Mouse (Mus musculus): Measurements from ENCODE around the gene Rnf43. TPM values are rescaled to one million over a fixed set of nuclear protein-coding genes. Genes with fewer than 3 reads are reported as not detected.
A peak's percentile ranks its signal among the peaks of the same experiment; 100 is the strongest.

Rnf43 gene
- polyA plus RNA-seq, 1 experiment from 2014 or later = 5.8 TPM

DNA sequence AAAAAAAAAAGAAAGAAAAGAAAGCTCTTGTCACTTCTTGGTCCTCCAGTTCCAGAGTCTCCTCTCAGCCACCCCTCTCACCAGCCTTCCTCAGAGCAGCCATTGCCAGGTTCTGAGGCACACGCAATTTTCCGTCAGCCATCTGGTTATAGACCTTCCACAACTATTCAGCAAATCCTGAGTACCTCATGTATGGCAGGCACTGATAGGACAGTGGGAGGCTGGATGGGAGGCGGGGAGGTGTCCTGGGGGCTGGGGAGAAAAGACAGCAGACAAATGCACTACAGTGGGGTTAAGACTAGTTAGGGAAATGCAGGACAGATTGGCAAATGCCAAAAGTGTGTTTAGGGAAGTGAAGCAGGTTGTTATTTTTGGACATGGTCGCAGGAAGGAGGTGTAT lies 49.7 kb downstream of the Rnf43 start:
- Histone ChIP-seq H3K27me3 (ENCODE audit: control insufficient read depth, insufficient read depth, low read depth, low read length) (no peaks in the 10 kb centered on the region), H3K9me3 (replicated peaks; ENCODE audit: control insufficient read depth, low read length) (no peaks in the 10 kb centered on the region), H3K27ac (ENCODE audit: low read length) (no peak overlapping the region), H3K4me2 (ENCODE audit: low read depth, low read length) (no peak overlapping the region), H3K36me3 (ENCODE audit: control insufficient read depth, insufficient read depth) (no peaks in the 10 kb centered on the region), H3K9ac (ENCODE audit: low read depth, low read length) (no peak overlapping the region), H3K4me1 (ENCODE audit: control insufficient read depth, low read depth, low read length) (peaks cover 35% of the 10 kb centered on the region), H3K4me3 (ENCODE audit: low read depth, low read length) (no peak overlapping the region)
- ATAC-seq (ENCODE audit: low read depth) = no peak
- 22% methylated on average over 4 of the region's 4 CpGs for WGBS (ENCODE audit: insufficient replicate concordance)

DNA sequence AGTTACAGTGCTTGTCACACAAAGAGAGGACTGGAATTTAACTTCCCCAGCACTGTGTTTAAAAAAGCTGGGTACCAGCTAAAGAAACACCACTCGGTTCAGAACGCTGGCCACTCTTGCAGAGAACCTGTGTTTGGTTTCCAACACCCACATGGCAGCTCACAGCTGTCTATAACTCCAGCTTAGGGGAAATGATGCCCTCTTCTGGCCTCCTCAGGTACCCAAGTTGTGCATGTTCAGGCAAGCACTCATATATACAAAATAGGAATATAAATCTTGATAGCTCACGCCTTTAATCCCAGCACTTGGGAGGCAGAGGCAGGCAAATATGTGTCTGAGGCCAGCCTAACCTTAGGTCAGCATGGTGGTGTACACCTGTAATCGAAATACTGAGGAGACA lies 53.5 kb downstream of the Rnf43 start:
- WGBS (ENCODE audit: insufficient replicate concordance) = 73% methylated on average over 4 of the region's 4 CpGs
- H3K4me3 ChIP-seq (ENCODE audit: low read depth, low read length) = no peak overlapping the region
- H3K27ac ChIP-seq (ENCODE audit: low read length) = no peak overlapping the region
- H3K36me3 ChIP-seq (ENCODE audit: control insufficient read depth, insufficient read depth) = no peaks in the 10 kb centered on the region
- ATAC-seq (ENCODE audit: low read depth) = no peak
- H3K4me1 ChIP-seq (ENCODE audit: control insufficient read depth, low read depth, low read length) = peaks cover 12% of the 10 kb centered on the region
- no peak overlapping the region for H3K9ac ChIP-seq (ENCODE audit: low read depth, low read length)
- no peak overlapping the region for H3K4me2 ChIP-seq (ENCODE audit: low read depth, low read length)
- H3K9me3 ChIP-seq (replicated peaks; ENCODE audit: control insufficient read depth, low read length) = no peaks in the 10 kb centered on the region
- no peaks in the 10 kb centered on the region for H3K27me3 ChIP-seq (ENCODE audit: control insufficient read depth, insufficient read depth, low read depth, low read length)

- peaks cover 6% of the 10 kb centered on the region for H3K4me1 ChIP-seq (ENCODE audit: control insufficient read depth, low read depth, low read length)
- no peak overlapping the region for H3K27ac ChIP-seq (ENCODE audit: low read length)
- H3K4me3 ChIP-seq (ENCODE audit: low read depth, low read length) = no peak overlapping the region
- H3K36me3 ChIP-seq (ENCODE audit: control insufficient read depth, insufficient read depth) = no peaks in the 10 kb centered on the region
- no peak for ATAC-seq (ENCODE audit: low read depth)
- H3K4me2 ChIP-seq (ENCODE audit: low read depth, low read length) = no peak overlapping the region
- H3K27me3 ChIP-seq (ENCODE audit: control insufficient read depth, insufficient read depth, low read depth, low read length) = no peaks in the 10 kb centered on the region
- no peaks in the 10 kb centered on the region for H3K9me3 ChIP-seq (replicated peaks; ENCODE audit: control insufficient read depth, low read length)
- WGBS (ENCODE audit: insufficient replicate concordance) = 62% methylated on average over 7 of the region's 7 CpGs
- no peak overlapping the region for H3K9ac ChIP-seq (ENCODE audit: low read depth, low read length)
Measured at GRCm38 (mm10) chr11:87719526-87719925, 57.0 kb downstream of the Rnf43 start.

- WGBS (ENCODE audit: insufficient replicate concordance) = 61% methylated on average over 9 of the region's 9 CpGs
- no peaks in the 10 kb centered on the region for H3K27me3 ChIP-seq (ENCODE audit: control insufficient read depth, insufficient read depth, low read depth, low read length)
- H3K4me1 ChIP-seq (ENCODE audit: control insufficient read depth, low read depth, low read length) = peaks cover 14% of the 10 kb centered on the region
- no peaks in the 10 kb centered on the region for H3K36me3 ChIP-seq (ENCODE audit: control insufficient read depth, insufficient read depth)
- no peak overlapping the region for H3K4me2 ChIP-seq (ENCODE audit: low read depth, low read length)
- ATAC-seq (ENCODE audit: low read depth) = no peak
- no peak overlapping the region for H3K27ac ChIP-seq (ENCODE audit: low read length)
- H3K4me3 ChIP-seq (ENCODE audit: low read depth, low read length) = no peak overlapping the region
- H3K9me3 ChIP-seq (replicated peaks; ENCODE audit: control insufficient read depth, low read length) = no peaks in the 10 kb centered on the region
- no peak overlapping the region for H3K9ac ChIP-seq (ENCODE audit: low read depth, low read length)
Measured at GRCm38 (mm10) chr11:87720324-87720723, 57.8 kb downstream of the Rnf43 start.

- H3K9ac ChIP-seq (ENCODE audit: low read depth, low read length) = no peak overlapping the region
- no peak overlapping the region for H3K4me2 ChIP-seq (ENCODE audit: low read depth, low read length)
- peaks cover 19% of the 10 kb centered on the region for H3K4me1 ChIP-seq (ENCODE audit: control insufficient read depth, low read depth, low read length)
- no peaks in the 10 kb centered on the region for H3K9me3 ChIP-seq (replicated peaks; ENCODE audit: control insufficient read depth, low read length)
- no peak overlapping the region for H3K27ac ChIP-seq (ENCODE audit: low read length)
- WGBS (ENCODE audit: insufficient replicate concordance) = 62% methylated on average over 9 of the region's 9 CpGs
- ATAC-seq (ENCODE audit: low read depth) = no peak
- H3K27me3 ChIP-seq (ENCODE audit: control insufficient read depth, insufficient read depth, low read depth, low read length) = no peaks in the 10 kb centered on the region
- no peak overlapping the region for H3K4me3 ChIP-seq (ENCODE audit: low read depth, low read length)
- H3K36me3 ChIP-seq (ENCODE audit: control insufficient read depth, insufficient read depth) = no peaks in the 10 kb centered on the region
Measured at GRCm38 (mm10) chr11:87720839-87721238, 58.3 kb downstream of the Rnf43 start.

DNA sequence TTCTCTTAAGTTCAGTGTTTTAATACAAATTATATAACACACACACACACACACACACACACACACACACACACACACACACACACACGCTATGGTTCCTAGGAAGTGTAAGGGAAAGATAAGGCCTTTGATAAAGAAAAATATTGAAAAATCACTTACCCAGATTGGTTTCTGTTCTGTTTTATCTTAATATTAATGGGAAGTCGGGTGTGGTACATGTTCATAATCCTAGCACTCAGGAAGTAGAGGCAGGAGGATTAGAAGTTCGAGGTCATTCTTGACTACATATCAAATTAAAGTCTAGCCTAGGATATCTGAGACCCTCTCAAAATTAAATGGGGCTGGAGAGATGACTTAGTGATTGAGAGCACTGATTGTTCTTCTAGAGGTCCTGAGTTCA lies 59.6 kb downstream of the Rnf43 start:
- ATAC-seq (ENCODE audit: low read depth) = no peak
- Histone ChIP-seq H3K4me1 (ENCODE audit: control insufficient read depth, low read depth, low read length) (peaks cover 30% of the 10 kb centered on the region), H3K4me2 (ENCODE audit: low read depth, low read length) (no peak overlapping the region), H3K4me3 (ENCODE audit: low read depth, low read length) (no peak overlapping the region), H3K36me3 (ENCODE audit: control insufficient read depth, insufficient read depth) (no peaks in the 10 kb centered on the region), H3K27ac (ENCODE audit: low read length) (no peak overlapping the region), H3K9me3 (replicated peaks; ENCODE audit: control insufficient read depth, low read length) (no peaks in the 10 kb centered on the region), H3K27me3 (ENCODE audit: control insufficient read depth, insufficient read depth, low read depth, low read length) (no peaks in the 10 kb centered on the region), H3K9ac (ENCODE audit: low read depth, low read length) (no peak overlapping the region)
- 41% methylated on average over 3 of the region's 3 CpGs for WGBS (ENCODE audit: insufficient replicate concordance)

- H3K9me3 ChIP-seq (replicated peaks; ENCODE audit: control insufficient read depth, low read length) = no peaks in the 10 kb centered on the region
- 82% methylated on average over 4 of the region's 4 CpGs for WGBS (ENCODE audit: insufficient replicate concordance)
- H3K4me2 ChIP-seq (ENCODE audit: low read depth, low read length) = no peak overlapping the region
- no peaks in the 10 kb centered on the region for H3K27me3 ChIP-seq (ENCODE audit: control insufficient read depth, insufficient read depth, low read depth, low read length)
- H3K4me3 ChIP-seq (ENCODE audit: low read depth, low read length) = no peak overlapping the region
- no peak for ATAC-seq (ENCODE audit: low read depth)
- no peak overlapping the region for H3K9ac ChIP-seq (ENCODE audit: low read depth, low read length)
- H3K27ac ChIP-seq (ENCODE audit: low read length) = no peak overlapping the region
- no peaks in the 10 kb centered on the region for H3K36me3 ChIP-seq (ENCODE audit: control insufficient read depth, insufficient read depth)
- peaks cover 37% of the 10 kb centered on the region for H3K4me1 ChIP-seq (ENCODE audit: control insufficient read depth, low read depth, low read length)
Measured at GRCm38 (mm10) chr11:87722891-87723290, 60.4 kb downstream of the Rnf43 start.

- Histone ChIP-seq H3K9me3 (replicated peaks; ENCODE audit: control insufficient read depth, low read length) (no peaks in the 10 kb centered on the region), H3K27ac (ENCODE audit: low read length) (peak overlapping the region; percentile 97), H3K9ac (ENCODE audit: low read depth, low read length) (peak overlapping the region; percentile 69), H3K36me3 (ENCODE audit: control insufficient read depth, insufficient read depth) (no peaks in the 10 kb centered on the region), H3K4me2 (ENCODE audit: low read depth, low read length) (peak overlapping the region; percentile 66), H3K4me1 (ENCODE audit: control insufficient read depth, low read depth, low read length) (peaks cover 62% of the 10 kb centered on the region), H3K27me3 (ENCODE audit: control insufficient read depth, insufficient read depth, low read depth, low read length) (no peaks in the 10 kb centered on the region), H3K4me3 (ENCODE audit: low read depth, low read length) (peak overlapping the region; percentile 37)
- no peak for ATAC-seq (ENCODE audit: low read depth)
Measured at GRCm38 (mm10) chr11:87725515-87725914, 63.0 kb downstream of the Rnf43 start.

GRCm38 (mm10) chr11:87725964-87726562 lies 63.5 kb downstream of the Rnf43 start:
- no peaks in the 10 kb centered on the region for H3K27me3 ChIP-seq (ENCODE audit: control insufficient read depth, insufficient read depth, low read depth, low read length)
- H3K9ac ChIP-seq (ENCODE audit: low read depth, low read length) = peak overlapping the region; percentile 69
- H3K9me3 ChIP-seq (replicated peaks; ENCODE audit: control insufficient read depth, low read length) = no peaks in the 10 kb centered on the region
- peak overlapping the region; percentile 97 for H3K27ac ChIP-seq (ENCODE audit: low read length)
- H3K4me2 ChIP-seq (ENCODE audit: low read depth, low read length) = peak overlapping the region; percentile 66
- peak; percentile 93 for ATAC-seq (ENCODE audit: low read depth)
- H3K4me3 ChIP-seq (ENCODE audit: low read depth, low read length) = peak overlapping the region; percentile 37
- WGBS (ENCODE audit: insufficient replicate concordance) = 13% methylated on average over 6 of the region's 6 CpGs
- no peaks in the 10 kb centered on the region; the same call in 1 of the 2 replicates for H3K36me3 ChIP-seq (ENCODE audit: control insufficient read depth, insufficient read depth)
- peaks cover 67% of the 10 kb centered on the region for H3K4me1 ChIP-seq (ENCODE audit: control insufficient read depth, low read depth, low read length)

Measured in liver, embryonic 16.5 days (tissue).